In genomic region chr10:63024580-63024910, GRCm38 (mm10) we compare ENCODE assay signal across 7 mouse cellular contexts. TPM values are rescaled to one million over a fixed set of nuclear protein-coding genes. Genes with fewer than 3 reads are reported as not detected.
DNase-seq lines count a peak whose midpoint lies in the region; ATAC-seq and TF ChIP-seq lines count a peak whose summit lies in the region.

No protein-coding gene starts in this region.

- WGBS in bone marrow, adult 2 months: 2% methylated on average over 8 of the region's 8 CpGs
- 1% methylated on average over 8 of the region's 8 CpGs for WGBS in forebrain, embryonic 11.5 days

- DNase-seq in Muller cell, postnatal 12 days (ENCODE audit: inconsistent ontology term): peak; percentile 87
- DNase-seq in forebrain, embryonic 11.5 days (ENCODE audit: low spot score): peak; percentile 78
- peak; percentile 54 for DNase-seq in heart, postnatal 25 days (ENCODE audit: low spot score)
- peak; percentile 80 for DNase-seq in left cerebral cortex, postnatal 4 days
- peak; percentile 57 for DNase-seq in right cerebral cortex, postnatal 4 days

- H3K9ac ChIP-seq in forebrain, embryonic 11.5 days (ENCODE audit: low read length): peak overlapping the region; percentile 89

- no peaks in the 10 kb centered on the region for H3K27me3 ChIP-seq in forebrain, embryonic 11.5 days (ENCODE audit: control insufficient read depth, insufficient read depth, low read length)

- intact Hi-C loops in heart, postnatal 25 days (cut with DNase I): loop anchor here (2.0 to 10.0 kb wide), 5 partner anchors 42 to 218 kb away; partner anchors contain the start of genes Herc4 and Rufy2
- intact Hi-C loops in left cerebral cortex, postnatal 4 days (cut with DNase I): loop anchor here (5.0 to 10.0 kb wide), 2 partner anchors 43 to 90 kb away; no protein-coding TSS in a partner anchor

- peak overlapping the region; percentile 100 for H3K27ac ChIP-seq in bone marrow, adult 2 months (ENCODE audit: control insufficient read depth, insufficient read depth, low read depth, low read length, poor library complexity)
- peak overlapping the region; percentile 100 for H3K27ac ChIP-seq in forebrain, embryonic 11.5 days (ENCODE audit: low read depth, low read length)

- peak; percentile 35; the same call in 1 of the 2 replicates for TF ChIP-seq CTCF in bone marrow, adult 2 months (IDR thresholded peaks at IDR 0.05; ENCODE audit: control insufficient read depth, insufficient read depth, low read length)

- peak; percentile 23 for ATAC-seq in forebrain, embryonic 11.5 days (replicated peaks; ENCODE audit: low FRiP score)
- peak; percentile 27 for ATAC-seq in megakaryocyte progenitor cell, adult 5-6 weeks (replicated peaks; ENCODE audit: poor library complexity)

- TF ChIP-seq POLR2A in bone marrow, adult 2 months (IDR thresholded peaks at IDR 0.05; ENCODE audit: borderline replicate concordance, control insufficient read depth, low read depth, low read length): no peak

- H3K9me3 ChIP-seq in forebrain, embryonic 11.5 days (ENCODE audit: control insufficient read depth, low read length): no peaks in the 10 kb centered on the region

- H3K4me3 ChIP-seq in bone marrow, adult 2 months (replicated peaks; ENCODE audit: control insufficient read depth, low read depth, low read length): peak overlapping the region; percentile 94
- H3K4me3 ChIP-seq in forebrain, embryonic 11.5 days (ENCODE audit: low read depth, low read length): peak overlapping the region; percentile 63

- H3K4me2 ChIP-seq in forebrain, embryonic 11.5 days (ENCODE audit: low read depth, low read length, severe bottlenecking): peak overlapping the region; percentile 88

- no peaks in the 10 kb centered on the region for H3K36me3 ChIP-seq in forebrain, embryonic 11.5 days (ENCODE audit: control insufficient read depth, insufficient read depth, low read length)

- no peaks in the 10 kb centered on the region; the same call in 1 of the 2 replicates for H3K4me1 ChIP-seq in bone marrow, adult 2 months (ENCODE audit: control insufficient read depth, insufficient read depth, low read length)
- H3K4me1 ChIP-seq in forebrain, embryonic 11.5 days (replicated peaks; ENCODE audit: control insufficient read depth, insufficient read depth, low read length): peaks cover 11% of the 10 kb centered on the region

RNA-seq across cellular contexts. Expression of gene Pbld2, which starts 0.4 kb away (rescaled TPM):
- 0.82 TPM in 1 of 2 replicates, not detected in the other for polyA plus RNA-seq in bone marrow, adult 2 months (2011; ENCODE audit: insufficient read depth, insufficient read length, low replicate concordance, missing spikeins)
- polyA plus RNA-seq in forebrain, embryonic 11.5 days (2014; fragmentation: Nextera tagmentation; extraction: Ambion mirVana): 0.88 and 0.89 TPM in 2 replicates
- total RNA-seq in heart, postnatal 25 days (2021): 1 to 10 TPM; 7.0 to 8.0 TPM
- total RNA-seq in left cerebral cortex, postnatal 4 days (2021): 1 to 10 TPM; 1.8 to 3.2 TPM
- total RNA-seq in megakaryocyte progenitor cell, adult 5-6 weeks (2015): 0.66 TPM in 1 of 2 replicates, not detected in the other
- not detected in 2 replicates for total RNA-seq in megakaryocyte progenitor cell, adult 5-6 weeks (2017)

RNA-seq across cellular contexts. Expression of gene Hnrnph3, which starts 0.5 kb away (rescaled TPM):
- polyA plus RNA-seq in bone marrow, adult 2 months (2011; ENCODE audit: insufficient read depth, insufficient read length, low replicate concordance, missing spikeins): 73.5 and 89.4 TPM in 2 replicates
- 161 and 170 TPM in 2 replicates for polyA plus RNA-seq in forebrain, embryonic 11.5 days (2014; fragmentation: Nextera tagmentation; extraction: Ambion mirVana)
- total RNA-seq in heart, postnatal 25 days (2021): 10 to 100 TPM; 30.7 to 32.3 TPM
- 10 to 100 TPM; 62.6 to 68.1 TPM for total RNA-seq in left cerebral cortex, postnatal 4 days (2021)
- total RNA-seq in megakaryocyte progenitor cell, adult 5-6 weeks (2015): 20.2 and 28.5 TPM in 2 replicates
- total RNA-seq in megakaryocyte progenitor cell, adult 5-6 weeks (2017): 23.9 and 51.9 TPM in 2 replicates

RNA-seq across cellular contexts. Expression of gene Pbld1, which starts 35.4 kb away (rescaled TPM):
- polyA plus RNA-seq in bone marrow, adult 2 months (2011; ENCODE audit: insufficient read depth, insufficient read length, low replicate concordance, missing spikeins): 3.7 and 5.0 TPM in 2 replicates
- polyA plus RNA-seq in forebrain, embryonic 11.5 days (2014; fragmentation: Nextera tagmentation; extraction: Ambion mirVana): 1.6 and 1.8 TPM in 2 replicates
- 1 to 10 TPM; 1.1 to 1.4 TPM for total RNA-seq in heart, postnatal 25 days (2021)
- total RNA-seq in left cerebral cortex, postnatal 4 days (2021): under 1 TPM in 1 of 2 experiments, not detected in 1; 0.24 TPM
- total RNA-seq in megakaryocyte progenitor cell, adult 5-6 weeks (2015): 0.27 and 0.32 TPM in 2 replicates
- 0.17 TPM in 1 of 2 replicates, not detected in the other for total RNA-seq in megakaryocyte progenitor cell, adult 5-6 weeks (2017)

RNA-seq across cellular contexts. Expression of gene Rufy2, which starts 44.5 kb away (rescaled TPM):
- polyA plus RNA-seq in bone marrow, adult 2 months (2011; ENCODE audit: insufficient read depth, insufficient read length, low replicate concordance, missing spikeins): 7.0 and 7.1 TPM in 2 replicates
- 22.7 and 27.1 TPM in 2 replicates for polyA plus RNA-seq in forebrain, embryonic 11.5 days (2014; fragmentation: Nextera tagmentation; extraction: Ambion mirVana)
- 10 to 100 TPM in 1 of 2 experiments, 1 to 10 TPM in 1; 9.7 to 10.9 TPM for total RNA-seq in heart, postnatal 25 days (2021)
- 10 to 100 TPM; 87.8 to 96.1 TPM for total RNA-seq in left cerebral cortex, postnatal 4 days (2021)
- total RNA-seq in megakaryocyte progenitor cell, adult 5-6 weeks (2015): 5.1 and 5.6 TPM in 2 replicates
- total RNA-seq in megakaryocyte progenitor cell, adult 5-6 weeks (2017): 6.0 and 6.5 TPM in 2 replicates

Comparison
In these comparisons a context has a peak if more than half of its experiments do, and no peak if none do; other contexts are left out.
1. Peak in every context shown above with its lines: DNase-seq, ATAC-seq, H3K4me3 ChIP-seq and H3K27ac ChIP-seq.